Mouse (Mus musculus): Measurements from ENCODE around the gene Slfn2.
A peak's percentile ranks its signal among the peaks of the same experiment; 100 is the strongest.
"Not testable (repeated sequence)": the region's sequence is repeated elsewhere in the genome, so short reads cannot be mapped to it uniquely, and the experiment has no call there.

Gene Slfn2

DNA sequence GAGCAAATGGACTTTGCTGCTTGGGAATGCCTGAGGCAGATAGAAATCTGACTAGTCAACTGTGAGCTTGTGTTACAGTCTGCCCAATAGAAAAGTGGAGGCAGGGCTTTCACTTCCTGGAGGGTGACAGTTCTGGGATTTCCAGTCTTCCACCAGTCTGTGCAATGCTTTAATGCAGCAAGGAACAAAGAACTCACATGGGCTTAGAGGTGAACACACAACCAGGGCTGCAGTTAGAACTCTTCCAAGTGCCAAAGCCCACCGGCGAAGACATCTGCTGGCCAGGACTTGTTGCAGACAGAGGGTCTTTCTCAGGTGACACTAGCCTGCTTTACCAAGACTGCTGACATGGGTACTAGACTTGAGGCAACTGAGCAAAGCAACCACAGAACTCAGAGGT, at the start of gene Slfn2:
Slfn2 (plus strand) TSS at position 167 of the 400 bp plus-strand sequence.
- peak; percentile 16 for DNase-seq (ENCODE audit: low spot score)

DNA sequence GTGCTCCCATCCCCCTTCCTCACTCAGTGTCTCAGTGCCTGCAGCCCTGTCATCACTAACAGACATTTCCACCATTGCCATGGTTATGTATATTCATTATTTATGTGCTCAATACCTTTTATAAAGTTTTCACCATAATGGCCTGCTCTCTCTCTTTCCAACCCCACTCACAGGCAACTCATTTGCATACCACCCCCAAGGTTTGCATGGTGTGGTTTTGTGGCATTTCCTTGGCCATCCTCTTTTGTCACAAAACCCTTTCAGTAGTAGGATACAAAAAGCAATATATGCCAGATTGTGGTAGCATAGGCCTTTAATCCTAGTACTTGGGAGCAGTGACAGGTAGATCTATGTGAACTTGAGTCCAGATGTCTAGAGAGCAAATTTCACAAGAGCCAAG, 48.8 kb upstream of the Slfn2 start:
- no peak for DNase-seq (ENCODE audit: low spot score)

DNA sequence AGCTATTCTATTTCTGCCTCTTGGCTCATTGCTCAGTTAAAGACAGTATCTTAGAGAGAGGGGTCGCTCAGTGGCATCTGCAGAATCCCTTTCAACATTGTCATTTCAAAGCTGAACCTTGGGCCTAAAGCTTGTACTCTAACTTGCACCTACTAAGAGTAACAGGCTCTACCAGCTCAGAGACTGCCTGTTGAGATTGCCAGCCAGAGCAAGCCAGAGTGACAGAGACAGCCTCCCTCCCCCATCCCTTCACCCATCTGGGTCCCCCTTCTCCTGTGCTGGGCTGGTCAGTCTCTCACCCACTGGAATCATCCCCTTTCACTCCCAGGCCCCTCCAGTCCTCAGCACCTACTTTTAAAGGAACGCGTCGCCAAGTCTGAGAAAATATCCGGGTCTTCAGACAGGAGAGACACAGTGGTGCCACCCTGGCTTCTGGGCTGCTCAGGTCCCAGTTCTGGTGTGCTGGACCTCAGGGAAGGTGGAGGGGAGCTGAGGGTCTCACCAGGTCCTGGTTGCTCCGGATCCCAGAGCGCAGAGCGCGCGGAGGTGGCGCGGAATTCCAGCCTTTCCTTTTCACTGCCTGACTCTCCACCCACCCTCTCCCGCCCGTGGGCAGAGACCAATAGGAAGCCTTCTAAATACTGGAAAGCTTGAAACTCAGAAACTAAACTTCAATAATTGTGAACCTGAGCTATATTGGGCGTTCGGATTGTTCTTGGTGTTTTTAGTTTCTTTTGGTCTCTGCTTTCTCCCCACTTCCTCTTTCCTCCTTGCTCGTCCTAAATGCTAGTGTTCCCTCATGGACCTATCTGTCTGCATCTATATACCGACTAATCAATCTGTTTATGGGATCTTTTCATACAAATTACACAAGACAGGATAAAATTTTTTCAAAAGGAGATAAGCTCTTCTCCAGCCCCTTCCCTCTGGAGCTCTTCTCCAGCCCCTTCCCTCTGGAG, 45.1 kb upstream of the Slfn2 start:
- DNase-seq (ENCODE audit: low spot score), result not testable (repeated sequence)

DNA sequence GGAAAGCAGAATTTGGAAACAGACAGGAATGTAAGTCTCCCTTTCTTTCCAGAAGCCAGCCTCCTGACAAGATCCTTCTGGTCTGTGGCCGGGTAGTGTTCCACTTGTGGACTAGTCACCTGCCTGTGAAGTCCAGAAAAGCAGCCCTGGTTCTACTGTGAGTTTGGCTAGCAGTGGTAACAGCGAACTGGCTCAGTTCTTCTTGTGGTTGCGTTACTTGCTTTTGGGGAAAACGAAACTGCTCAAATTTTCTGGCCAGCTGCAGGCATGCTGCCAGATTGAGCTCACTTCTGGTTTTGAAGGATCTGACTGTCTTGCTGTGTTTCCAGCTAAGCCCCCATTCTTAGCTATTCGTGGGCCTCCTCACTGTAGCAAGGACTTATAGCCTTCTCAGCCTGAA, 44.3 kb upstream of the Slfn2 start, which contains the start of gene Slfn8:
Slfn8 (minus strand) TSS at position 190 of the 400 bp plus-strand sequence.
- peak; percentile 12 for DNase-seq (ENCODE audit: low spot score)

DNA sequence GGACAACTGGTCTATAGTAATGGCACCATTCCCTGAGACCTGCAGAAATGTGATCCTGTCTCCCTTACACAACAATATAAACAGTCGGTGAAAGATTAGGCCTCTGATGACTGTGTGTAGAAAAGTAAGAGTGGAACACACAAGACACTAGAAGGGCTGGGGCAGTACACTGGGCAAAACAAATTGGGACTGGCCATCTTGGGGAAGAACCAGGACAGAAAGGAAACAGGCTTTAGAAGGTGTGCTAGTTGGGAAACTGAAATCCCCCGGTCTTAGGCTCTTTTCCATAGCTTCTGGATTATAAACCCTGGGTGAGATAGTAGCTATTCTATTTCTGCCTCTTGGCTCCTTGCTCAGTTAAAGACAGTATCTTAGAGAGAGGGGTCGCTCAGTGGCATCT, 26.2 kb upstream of the Slfn2 start:
- DNase-seq (ENCODE audit: low spot score), result not testable (repeated sequence)

DNA sequence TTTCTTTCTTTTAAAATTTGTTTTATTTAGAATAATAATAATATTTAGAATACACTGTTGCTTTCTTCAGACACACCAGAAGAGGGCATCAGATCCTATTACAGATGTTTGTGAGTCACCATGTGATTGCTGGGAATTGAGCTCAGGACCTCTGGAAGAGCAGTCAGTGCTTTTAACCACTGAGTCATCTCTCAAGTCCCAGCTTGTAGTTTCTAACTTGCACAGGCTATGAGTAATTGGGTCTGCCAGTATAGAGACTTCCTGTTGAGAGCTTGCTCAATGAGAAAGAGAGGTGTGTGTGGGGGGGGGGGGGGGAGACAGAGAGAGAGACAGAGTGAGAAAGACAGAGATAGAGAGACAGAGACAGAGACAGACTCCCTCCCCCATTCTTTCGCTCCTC, 25.8 kb upstream of the Slfn2 start:
- no peak for DNase-seq (ENCODE audit: low spot score)

DNA sequence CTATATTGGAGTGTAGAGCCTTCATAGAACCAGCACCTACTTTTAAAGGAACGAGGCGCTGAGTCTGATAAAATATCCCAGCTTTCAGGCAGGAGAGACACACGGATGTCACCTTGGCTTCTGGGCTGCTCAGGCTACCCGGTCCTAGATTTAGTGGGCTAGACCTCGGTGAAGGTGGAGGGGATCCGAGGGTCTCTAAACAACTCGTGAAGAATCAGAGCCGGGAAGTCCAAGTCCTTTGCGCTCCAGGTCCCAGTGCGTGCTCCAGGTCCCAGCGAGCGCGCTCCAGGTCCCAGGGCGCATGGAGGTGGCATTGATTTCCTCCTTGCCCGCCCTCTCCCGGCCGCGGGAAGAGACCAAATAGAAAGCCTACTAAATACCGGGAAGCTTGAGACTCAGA, 25.1 kb upstream of the Slfn2 start:
- no peak for DNase-seq (ENCODE audit: low spot score)

DNA sequence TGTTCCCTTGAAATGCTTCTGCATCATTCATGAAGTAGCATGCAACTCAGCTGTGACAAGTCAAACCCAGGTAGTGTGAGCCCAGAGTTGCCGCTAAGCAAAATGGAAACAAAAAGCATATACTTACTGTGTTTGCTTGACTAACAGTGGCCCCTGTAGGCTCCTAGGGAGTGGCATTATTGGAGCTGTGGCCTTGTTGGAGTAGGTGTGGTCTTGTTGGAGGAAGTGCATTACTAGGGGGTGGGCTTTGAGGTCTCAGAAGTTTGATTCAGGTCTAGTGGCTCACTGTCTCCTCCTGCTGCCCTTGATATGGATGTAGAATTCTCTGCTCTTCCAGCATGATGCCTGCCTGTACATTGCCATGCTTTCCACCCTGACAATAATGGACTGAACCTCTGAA, 24.6 kb upstream of the Slfn2 start:
- no peak for DNase-seq (ENCODE audit: low spot score)

DNA sequence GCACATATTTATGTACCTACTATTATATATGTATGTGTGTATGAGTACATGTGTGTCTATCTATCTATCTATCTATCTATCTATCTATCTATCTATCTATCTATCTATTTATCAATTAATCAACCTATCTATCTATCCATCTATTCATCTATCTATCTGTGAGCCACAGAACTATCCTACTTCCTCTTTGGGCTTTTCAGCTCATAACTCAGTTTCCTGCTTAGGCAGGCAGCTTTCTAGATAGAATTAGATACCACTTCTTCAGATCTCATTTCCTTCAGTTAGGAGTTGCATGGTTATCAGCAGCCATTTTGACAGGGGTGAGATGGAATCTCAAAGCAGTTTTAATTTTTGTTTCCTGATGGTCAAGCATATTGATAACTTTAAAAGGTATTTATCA, 23.9 kb upstream of the Slfn2 start:
- no peak for DNase-seq (ENCODE audit: low spot score)

DNA sequence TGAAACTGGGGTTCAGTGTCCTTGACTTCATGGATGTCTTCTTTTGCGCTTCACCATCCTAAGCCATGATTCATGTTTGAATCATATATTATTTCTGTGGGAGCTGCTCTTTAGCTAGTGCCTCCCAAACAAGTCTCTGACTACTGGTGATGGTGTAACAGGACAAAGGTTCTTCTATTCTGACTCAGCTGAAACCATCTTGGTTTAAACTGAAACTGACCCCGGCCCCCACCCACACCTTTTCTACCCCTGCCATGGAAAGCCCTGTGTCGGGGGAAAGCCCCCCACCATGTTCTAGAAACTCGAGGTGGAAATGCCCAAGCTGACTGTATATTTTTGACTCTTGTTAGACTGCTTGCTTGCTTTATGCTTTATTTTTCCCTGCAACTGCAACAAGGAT, 21.0 kb upstream of the Slfn2 start:
- no peak for DNase-seq (ENCODE audit: low spot score)

DNA sequence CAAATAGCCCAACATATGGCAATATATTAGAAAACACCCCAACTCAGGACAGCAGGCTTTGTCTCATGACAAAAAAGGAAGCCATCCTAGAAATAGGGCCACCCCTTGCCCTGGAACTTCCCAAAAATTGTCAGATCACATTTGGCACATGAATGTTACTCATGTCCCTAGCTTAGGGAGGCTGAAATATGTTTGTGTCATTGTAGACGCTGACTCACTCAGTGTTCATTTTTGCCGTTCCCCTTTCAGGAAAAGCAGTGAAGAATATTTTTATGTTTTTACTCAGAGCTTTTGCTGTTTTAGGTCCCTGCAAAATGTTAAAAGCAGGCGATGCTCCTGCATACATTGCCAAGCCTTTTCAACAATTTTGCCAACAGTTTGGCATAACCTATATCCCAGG, 19.3 kb upstream of the Slfn2 start:
- DNase-seq (ENCODE audit: low spot score), result no peak

DNA sequence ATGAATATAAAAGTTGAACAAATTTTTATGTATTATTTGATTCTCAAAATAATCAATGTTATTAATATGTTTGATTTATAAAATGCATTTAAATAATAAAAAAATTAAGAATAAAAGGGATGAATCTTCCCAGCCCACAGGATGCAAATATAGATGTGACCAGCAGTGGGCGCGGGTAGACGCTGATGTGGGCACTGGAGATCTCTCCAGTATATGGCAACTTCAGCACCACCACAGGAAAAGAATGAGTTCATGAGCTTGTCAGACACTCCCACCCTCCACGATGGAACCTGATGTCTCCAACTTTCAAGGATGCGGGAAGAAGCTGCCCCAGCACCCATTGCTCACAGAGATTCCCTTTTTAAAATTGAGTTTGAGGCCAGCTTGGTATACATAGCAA, 7.0 kb upstream of the Slfn2 start:
- DNase-seq (ENCODE audit: low spot score), result peak; percentile 59

DNA sequence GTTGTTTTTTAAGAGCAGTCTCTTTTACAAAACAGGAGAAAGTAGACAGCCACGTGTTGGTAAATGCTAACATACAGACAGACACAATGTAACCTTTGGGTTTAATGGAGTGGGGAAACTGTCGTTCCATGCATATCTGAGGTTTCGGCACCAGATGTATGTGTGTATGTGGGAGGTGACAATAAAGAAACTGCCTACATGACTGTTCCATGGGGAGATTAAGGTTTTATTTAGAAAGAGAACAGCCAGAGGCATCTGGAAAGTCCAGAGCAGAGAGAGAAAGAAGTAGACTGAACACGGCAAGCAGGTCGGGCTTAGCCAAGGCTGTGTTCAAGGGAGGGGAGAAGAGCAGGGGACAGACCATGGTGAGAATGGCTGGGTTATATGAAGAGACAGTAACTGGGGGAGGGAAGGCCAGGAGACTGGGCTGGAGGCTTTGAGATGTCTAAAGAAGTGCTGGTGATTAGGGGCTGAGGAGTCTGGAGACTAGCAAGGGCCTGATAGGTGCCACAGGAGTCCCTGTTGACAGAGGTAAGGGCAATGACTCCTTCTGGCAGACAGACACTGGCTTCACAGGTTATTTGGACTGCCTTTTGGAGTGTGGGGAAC, 4.4 kb upstream of the Slfn2 start:
- no peak for DNase-seq (ENCODE audit: low spot score)

DNA sequence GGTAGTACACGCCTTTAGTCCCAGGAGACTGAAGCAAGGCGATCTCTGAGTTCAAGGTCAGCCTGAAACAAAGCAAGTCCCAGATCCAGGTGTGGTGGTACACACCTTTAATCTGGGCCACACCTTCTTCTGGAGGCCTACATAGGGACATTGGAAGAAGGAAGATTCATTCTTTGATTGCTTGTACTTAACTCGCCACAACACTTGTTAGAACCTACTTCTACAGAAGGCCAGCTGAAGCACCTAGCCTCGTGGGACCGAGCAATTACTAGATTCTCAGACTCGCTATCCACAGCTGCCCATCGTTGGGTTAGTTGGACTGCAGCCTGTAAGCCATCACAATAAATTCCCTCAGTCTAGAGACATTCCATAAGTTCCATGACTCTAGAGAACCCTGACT, 3.1 kb upstream of the Slfn2 start:
- DNase-seq (ENCODE audit: low spot score), result no peak

DNA sequence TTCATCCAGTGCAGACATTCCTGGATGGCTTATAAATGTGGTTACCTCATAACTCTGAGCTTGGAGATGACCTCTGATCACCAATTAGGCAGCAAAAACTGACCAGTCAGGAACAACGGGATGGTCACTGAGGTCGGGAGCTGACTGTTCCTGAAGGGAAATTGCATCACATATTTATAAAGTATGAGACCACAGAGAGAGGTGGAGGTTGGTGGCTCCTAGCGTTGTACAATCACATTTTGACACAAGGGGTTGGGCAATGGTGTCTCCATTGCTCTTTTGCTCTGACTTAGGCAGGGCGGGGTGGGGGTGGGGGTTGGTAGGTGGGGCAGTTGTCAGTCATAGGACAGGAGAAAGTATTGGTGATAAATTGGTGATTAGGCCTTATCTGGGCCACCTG, 1.8 kb upstream of the Slfn2 start:
- DNase-seq (ENCODE audit: low spot score), result no peak

DNA sequence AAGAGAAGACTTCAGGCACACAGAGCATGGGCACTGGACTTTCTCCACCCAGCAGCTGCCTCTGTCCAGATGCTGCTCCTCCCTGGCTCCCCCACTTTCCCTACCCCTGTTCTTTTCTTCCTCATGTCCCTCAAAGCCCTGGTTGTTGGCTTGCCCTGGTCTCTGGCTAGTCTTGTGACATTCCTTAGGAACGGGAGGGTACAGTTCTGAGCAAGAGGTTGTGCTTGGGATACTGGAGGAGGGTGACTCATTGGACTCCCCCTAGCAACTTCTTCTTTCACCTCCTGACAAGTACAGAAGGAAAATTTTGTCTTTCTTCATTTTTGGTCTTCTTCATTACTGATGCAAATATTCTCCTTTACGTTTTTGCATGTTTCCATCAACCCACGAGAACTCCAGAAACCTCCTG, 967 bp upstream of the Slfn2 start:
- DNase-seq (ENCODE audit: low spot score), result no peak

DNA sequence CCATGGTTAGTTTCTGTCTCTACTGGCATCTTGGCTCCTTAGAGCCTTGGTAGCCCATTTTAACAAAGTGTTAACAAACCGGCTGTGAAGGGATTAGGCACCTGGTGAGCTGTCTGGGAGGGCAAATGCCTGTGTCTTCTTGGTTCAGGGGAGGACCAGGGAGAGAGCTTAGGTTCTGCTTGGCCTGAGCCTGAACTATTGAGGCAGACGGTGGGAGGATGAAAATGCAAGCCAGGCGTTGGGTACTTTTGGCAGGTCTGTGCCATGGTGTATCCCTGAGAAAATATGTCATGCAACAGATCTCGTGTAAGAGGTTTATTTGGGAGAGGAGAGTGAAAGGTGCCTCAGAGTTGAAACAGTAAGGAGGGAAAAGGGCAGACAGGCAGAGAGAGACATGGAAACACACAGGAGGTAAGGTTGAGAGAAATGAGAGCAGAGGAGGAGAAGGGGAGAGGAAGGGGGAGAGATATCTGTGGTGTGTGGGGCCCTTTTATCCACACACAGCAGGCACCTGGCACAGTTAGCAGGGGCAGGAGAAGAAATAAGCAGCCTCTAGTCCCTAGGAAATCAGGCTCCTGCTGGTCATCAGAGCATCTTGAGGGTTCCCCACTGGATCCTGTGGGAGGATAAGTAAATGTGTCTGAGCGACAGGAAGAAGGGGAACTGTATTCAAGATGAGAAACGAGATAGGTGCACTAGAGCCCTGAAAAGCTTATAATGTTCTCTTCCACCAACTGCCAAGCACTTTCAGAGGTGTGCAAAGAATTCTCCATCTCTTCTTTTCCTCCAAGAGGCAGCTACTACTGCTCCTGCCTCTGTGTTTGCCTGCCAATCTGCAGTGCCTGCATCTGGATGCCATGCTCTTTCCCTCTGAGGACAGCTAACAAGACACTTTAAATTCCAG, 781 bp downstream of the Slfn2 start:
- DNase-seq (ENCODE audit: low spot score), result no peak

DNA sequence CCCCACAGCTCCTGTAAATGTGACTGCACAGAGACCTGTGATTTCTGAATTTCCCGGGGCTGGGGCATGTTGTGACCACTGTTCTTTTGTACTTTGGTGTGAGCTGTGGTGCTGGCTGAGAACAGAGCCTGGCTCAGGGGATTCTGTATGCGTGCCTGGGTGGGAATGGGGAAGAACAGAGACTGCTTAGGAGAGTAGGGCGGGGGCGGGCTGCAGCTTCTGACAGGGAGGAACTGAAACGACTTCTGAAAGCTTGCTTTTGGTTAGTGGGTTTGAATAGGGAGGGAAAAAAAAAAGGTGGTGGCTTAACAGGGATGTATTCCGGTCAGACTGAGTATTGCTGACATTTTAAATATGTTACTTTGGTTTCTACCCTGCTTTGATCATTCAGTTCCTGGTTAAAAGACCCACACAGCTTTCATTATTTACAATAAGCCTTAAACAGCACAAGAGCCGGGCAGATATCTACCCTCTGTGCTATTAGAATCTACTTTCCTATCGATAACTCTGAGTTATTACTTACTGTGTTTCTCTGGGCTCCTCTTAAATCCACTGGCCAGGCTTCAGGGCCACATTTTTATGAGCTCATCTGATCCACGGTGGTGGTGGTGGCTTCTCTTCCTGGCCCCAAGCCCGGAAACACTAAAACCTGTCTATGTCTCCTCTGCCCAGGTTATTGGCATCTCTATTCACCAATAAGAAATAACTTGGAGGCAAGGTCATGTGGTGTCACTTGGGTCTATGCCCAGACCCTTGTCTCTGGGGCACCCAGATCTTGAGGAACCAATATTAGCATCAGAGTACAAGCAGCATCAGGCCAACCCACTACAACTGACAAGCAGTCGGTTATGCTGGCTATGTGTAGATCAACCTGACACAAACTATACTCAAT, 2.0 kb downstream of the Slfn2 start:
- DNase-seq (ENCODE audit: low spot score), result no peak

DNA sequence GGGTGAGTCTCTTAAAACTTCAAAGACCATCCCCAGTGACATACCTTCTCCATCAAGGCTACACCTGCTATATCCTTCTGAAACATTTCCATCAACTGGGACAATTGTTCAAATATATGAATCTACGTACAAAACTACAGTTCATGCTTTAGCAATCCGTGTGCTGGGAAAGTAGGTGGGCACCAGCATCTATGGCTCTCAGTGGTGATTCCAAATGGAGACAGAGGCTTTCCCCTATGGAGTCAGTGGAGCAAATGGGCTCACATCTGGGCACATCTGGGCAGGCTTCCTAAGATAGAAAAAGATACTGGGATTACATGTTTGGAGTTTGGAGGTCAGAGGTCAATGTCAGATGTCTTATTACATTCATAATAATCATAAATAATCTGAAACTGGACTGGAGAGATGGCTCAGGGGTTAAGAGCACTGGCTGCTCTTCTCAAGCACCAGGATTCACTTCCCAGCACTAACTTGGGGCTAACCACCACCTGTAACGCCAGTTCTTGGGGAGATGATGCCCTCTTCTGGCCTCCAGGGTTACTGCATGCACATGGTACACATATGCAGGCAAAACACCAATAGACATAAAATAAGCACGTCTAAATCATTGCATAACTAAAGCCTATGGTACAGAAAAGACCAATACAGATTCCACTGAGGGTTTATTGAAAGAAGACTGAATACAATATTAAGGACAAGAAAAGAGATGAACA, 3.2 kb downstream of the Slfn2 start:
- DNase-seq (ENCODE audit: low spot score), result no peak

DNA sequence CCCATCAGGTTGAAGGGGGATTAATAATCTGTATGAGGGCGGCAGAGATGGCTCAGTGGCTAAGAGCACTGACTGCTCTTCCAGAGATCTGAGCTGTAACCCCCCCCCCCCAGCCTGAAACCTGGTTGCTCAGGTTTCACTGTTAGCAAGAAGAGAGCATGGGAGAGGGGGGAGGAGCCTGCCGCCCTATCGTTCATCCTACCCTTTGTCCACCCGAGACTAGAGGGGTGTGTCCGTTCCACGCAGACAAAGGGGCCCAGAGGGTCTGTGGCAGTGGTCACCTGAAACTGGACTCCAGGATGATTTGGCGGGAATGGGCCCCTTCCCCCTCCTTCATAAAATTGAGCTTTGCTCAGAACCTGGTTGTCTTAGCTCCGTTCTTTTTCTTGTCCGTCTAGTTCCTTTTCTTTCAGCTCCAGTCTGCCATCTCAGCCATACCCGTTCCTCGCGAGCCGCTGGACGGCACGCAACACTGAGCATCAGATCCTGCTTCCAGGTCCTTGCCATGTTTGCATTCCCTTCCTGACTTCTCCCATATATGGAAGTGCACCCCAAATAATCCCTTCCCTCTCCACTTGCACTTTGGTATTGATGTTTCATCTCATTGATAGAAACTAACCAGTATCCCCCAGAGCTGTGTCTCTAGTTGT, 5.5 kb downstream of the Slfn2 start:
- DNase-seq (ENCODE audit: low spot score), result no peak

Data from urinary bladder, postnatal 14 days (tissue).